Mouse (Mus musculus) left cerebral cortex, adult 11 months (tissue): Measurements from ENCODE around the gene Vdac1.

Experiments
- DNase-seq: peaks from one replicate; pipeline ENCODE4 v3.0.0; 2022; ENCODE audit warnings: low spot score

The Vdac1 gene

DNA sequence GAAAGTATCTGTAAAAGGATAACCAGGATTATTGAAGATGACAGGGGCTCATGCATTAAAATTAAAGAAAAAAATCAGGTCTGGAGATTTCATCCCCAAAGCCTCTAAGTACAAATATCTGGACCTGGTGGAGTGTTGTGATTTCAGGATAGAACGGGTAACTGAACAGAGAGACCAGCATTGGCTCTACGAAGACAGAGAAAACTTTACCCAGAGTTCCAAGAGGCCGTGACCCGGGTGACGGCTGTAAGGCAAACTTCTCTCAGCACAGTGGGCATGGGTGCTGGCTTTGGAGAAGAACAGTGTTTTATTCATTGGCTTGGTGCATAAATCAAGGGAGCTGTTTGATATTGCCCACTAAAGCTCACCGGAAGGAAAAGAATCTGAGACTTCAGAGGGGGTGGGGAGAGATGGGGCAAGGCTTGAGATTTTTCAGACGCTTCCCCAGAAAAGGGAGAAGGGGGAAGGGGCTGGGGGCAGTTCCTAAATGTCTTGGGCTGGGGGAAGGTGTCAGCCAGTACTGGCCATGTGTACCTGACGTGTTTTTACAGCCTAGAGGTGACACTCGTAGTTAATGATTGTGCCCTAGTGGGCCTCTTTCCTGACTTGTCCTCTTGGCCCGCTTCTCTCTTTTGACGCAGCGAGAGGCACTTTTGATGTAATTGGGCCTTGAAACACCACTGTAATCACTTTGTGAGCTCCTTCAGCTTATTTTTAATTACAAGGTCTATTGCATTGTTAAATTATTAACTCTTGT lies 59.8 kb downstream of the Vdac1 start:
- DNase-seq, result no peak

DNA sequence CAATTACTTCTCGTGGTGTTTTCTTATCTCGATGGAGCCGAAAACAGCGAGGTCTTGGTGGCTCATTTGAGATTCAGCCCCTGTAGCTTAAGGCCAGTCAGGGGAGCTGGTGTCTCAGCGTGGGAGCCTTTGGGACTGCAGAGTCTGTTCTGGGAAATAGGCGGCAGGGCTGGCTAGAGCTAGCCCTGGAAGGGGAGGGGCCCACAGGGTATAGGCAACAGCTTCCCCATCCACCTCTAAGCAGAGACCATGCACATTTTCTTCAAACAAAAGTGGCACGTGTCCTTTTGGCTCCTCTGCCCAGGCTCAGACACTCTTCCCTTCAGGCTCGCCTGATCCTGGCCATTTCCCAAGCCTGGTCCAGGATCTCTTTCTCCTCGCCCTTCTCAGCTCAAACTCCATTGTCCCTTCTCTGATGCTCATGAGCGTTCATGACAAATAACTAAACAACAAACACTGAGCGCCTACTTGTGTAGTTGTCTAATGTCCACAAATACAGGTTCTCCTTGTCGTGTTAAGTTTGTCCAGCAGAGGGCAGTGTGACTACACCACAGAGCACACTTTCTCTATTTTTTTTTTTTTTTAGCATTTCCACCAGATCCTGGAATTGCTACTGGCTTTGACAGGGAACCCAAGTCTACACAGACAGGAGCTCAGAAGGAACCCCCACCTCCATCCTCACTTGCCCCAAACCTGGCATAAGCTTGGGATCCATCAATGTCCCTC lies 60.6 kb downstream of the Vdac1 start:
- no peak for DNase-seq

DNA sequence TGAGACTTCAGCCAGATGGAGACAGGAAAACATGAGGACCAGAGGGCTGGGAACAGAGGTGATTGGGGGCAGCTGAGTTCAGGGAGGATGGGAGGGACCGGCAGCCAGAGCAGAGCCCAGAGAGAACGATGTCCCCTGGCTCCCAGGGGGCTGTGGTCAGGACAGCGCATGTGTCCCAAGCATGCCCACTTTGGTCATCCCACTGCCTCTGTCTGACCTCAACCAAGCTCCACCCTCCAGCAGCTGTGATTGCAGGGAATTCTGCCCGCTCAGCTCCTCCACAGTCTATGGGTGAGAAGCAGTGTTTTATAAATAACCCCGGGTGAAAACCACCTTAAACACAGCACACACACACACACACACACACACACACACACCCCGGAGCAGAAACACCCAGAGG lies 68.8 kb downstream of the Vdac1 start:
- no peak for DNase-seq

DNA sequence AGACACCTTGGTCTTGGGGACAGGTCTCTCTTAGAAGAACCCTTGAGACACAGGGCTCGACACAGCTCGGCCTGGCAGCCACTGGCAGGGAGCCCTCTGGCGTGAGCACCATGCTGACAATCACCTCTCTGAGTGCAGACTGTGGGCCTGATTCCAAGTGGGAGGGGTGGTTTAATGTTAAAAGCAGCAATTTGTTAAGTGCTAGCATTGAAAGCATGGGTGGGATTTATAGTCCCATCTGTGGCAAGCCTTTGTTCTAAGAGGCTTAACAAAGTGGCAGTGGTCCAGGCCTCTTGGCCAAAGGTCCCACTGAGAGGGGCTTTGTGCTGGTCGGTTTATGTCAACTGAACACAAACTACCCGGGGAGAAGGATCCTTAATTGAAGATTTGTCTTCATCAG lies 70.9 kb downstream of the Vdac1 start:
- DNase-seq, result no peak

DNA sequence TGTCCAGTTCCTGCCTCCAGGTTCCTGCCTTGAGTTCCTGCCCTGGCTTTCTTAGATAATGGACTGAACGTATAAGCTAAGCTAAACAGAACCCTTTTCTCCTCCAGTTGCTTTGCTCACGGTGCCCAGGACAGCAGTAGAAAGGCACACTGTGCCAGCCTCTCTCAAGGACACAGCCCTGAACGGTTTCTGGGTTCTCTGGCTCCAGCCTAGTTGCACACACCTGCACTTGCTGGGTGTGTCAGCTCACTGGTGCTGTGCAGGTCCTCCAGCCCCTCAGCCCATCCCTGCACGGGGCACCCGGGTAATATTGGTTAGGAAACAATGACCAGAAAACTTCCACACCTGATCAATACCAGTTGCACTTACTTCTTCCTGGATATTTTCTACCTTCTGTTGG lies 71.5 kb downstream of the Vdac1 start:
- no peak for DNase-seq

DNA sequence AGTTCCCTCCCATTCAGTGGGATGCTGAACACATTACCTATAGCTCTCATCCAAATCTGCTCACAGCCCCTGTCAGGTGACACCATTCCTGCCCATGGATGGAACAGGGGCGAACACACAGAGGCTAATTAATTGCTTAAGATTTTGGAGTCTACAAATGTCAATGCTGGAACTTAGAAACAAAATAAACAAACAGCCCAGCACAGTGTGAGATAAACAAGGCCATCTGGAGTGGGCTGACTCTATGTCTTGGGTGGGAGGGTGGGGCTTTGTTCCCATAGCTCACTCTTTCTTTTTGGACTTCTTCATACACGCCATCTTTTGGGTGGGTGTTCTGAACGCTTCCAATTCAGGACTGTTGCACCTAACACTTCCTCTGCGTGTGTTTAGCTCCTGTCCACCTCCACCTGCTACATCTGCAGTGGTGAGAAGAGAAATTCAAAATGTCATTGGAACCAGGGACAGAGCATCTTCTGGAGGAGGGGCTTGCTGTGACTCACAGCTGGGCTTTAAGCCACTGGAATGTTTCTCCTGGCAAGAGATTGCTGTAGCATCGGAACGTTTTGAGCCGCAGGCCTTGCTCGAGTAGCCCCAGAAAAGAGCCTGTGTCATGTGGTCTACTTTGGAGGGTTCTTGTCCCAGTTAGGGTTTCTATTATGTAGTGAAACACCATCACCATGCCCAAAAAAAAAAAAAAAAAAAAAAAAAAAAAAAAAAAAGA lies 72.6 kb downstream of the Vdac1 start:
- DNase-seq, result no peak

DNA sequence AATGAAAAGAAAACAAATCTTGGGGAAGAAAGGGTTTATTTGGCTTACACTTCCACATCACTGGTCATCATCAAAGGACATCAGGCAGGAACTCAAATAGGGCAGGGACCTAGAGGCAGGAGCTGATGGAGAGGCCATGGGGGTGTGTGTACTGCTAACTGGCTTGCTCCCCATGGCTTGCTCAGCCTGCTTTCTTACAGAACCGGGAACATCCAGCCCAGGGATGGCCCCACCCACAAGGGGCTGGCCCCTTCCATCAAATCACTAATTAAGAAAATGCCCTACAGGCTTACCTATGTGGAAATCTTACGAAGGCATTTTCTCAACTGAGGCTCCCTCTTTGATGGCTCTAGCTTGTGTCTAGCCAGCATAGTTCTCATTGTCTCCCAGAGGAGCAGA lies 73.1 kb downstream of the Vdac1 start:
- DNase-seq, result no peak

DNA sequence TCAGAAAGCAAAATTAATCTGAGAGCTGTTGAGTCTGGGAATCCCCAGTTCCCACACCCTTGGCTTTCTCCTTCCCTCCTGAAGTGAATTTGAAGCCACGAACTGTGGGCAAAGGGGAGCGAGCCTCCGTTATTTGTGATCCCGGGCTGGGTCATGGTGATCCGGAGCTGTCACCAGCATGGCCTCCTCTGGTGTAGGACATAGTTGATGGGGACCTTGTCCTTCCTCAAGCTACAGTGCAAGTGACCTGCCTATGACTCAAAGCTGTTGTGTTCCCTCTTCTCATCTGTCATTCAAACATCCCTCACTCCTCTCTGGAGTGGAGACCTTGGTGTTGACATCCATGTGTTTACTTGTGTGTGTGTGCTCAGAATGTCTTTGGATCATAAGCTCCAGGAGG lies 74.8 kb downstream of the Vdac1 start:
- no peak for DNase-seq

DNA sequence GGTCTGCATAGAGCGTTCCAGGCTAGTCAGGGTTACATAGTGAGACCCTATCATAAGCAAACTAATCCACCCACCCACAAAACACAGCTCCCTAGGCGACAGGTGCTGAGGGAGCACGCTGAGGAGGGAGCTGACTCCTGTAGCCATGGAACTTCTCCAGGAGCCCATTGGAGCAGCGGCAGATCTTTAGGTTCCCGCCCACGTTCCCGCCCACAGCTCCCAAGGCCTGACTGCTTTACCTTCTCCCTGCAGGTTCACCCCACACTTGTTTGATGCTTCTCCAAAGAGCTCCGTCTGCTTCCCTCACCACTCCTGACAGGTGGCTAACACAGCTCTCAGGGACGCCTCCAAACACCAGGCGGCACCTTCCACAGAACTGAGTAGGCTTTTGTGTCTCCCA lies 76.5 kb downstream of the Vdac1 start:
- DNase-seq, result peak; percentile 72
